ENCODE assay signal across 9 mouse cellular contexts in the genomic region with DNA sequence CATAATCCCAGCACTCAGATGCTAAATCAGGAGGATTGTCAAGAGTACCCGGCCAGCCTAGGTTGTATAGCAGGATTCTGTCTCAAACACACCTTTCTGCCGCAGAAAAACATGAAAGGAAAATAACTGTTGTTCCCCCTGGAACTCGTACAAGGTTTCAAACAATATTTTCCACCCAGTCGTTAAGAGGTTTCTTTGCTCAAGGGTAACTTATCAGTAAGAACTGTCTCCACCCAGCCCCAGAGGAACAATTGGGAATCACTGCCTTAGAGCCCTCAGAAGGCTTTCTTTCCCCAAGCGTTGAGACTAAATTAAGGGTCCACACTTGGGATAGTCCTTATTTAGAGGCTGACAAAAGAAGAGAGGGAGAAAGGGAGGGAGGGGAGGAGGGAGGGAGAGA. TPM values are rescaled to one million over a fixed set of nuclear protein-coding genes. Genes with fewer than 3 reads are reported as not detected.
DNase-seq lines count a peak whose midpoint lies in the region; ATAC-seq lines count a peak whose summit lies in the region.
"Had no signal": no experiment of that assay in that cellular context is flagged by ENCODE, and none has a peak within 500 bp of the region (broad histone marks: within the 10 kb centered on the region; RNA-seq: fewer than 3 reads in every experiment).

No protein-coding gene starts in this region.

- H3K27ac ChIP-seq in kidney, embryonic 15.5 days: peak overlapping the region; percentile 97
- peak overlapping the region; percentile 98 for H3K27ac ChIP-seq in embryonic facial prominence, embryonic 10.5 days (replicated peaks)
- H3K27ac ChIP-seq in neural tube, embryonic 14.5 days (ENCODE audit: low read depth, low read length): peak overlapping the region; percentile 85
- H3K27ac ChIP-seq: macrophage had no signal

- 38% methylated on average over 5 of the region's 5 CpGs for WGBS in kidney, embryonic 15.5 days
- WGBS in embryonic facial prominence, embryonic 10.5 days: 32% methylated on average over 5 of the region's 5 CpGs
- 19% methylated on average over 5 of the region's 5 CpGs for WGBS in neural tube, embryonic 14.5 days

- H3K36me3 ChIP-seq in kidney, embryonic 15.5 days: no peaks in the 10 kb centered on the region
- no peaks in the 10 kb centered on the region for H3K36me3 ChIP-seq in embryonic facial prominence, embryonic 10.5 days (replicated peaks)
- no peaks in the 10 kb centered on the region for H3K36me3 ChIP-seq in neural tube, embryonic 14.5 days (ENCODE audit: control insufficient read depth, insufficient read depth, low read length)

- no peak overlapping the region for H3K4me3 ChIP-seq in kidney, embryonic 15.5 days (replicated peaks)
- no peak overlapping the region for H3K4me3 ChIP-seq in embryonic facial prominence, embryonic 10.5 days
- H3K4me3 ChIP-seq in neural tube, embryonic 14.5 days (ENCODE audit: low read depth, low read length): no peak overlapping the region

- H3K4me1 ChIP-seq in kidney, embryonic 15.5 days: peaks cover 58% of the 10 kb centered on the region
- peaks cover 60% of the 10 kb centered on the region for H3K4me1 ChIP-seq in embryonic facial prominence, embryonic 10.5 days
- peaks cover 24% of the 10 kb centered on the region; the same call in 1 of the 2 replicates for H3K4me1 ChIP-seq in neural tube, embryonic 14.5 days (ENCODE audit: control insufficient read depth, insufficient read depth, low read length)

- H3K9ac ChIP-seq in kidney, embryonic 15.5 days: no peak overlapping the region
- H3K9ac ChIP-seq in neural tube, embryonic 14.5 days (replicated peaks; ENCODE audit: low read depth, low read length): no peak overlapping the region

- H3K4me2 ChIP-seq in kidney, embryonic 15.5 days: 0 out of 2 replicates have a peak overlapping the region, but pooled peaks have one; percentile 43
- H3K4me2 ChIP-seq in neural tube, embryonic 14.5 days (ENCODE audit: low read depth, low read length): no peak overlapping the region

- no peak for DNase-seq in kidney, adult 18-20 months
- DNase-seq in embryonic facial prominence, embryonic 10.5 days (ENCODE audit: low spot score): no peak
- DNase-seq in induced T-regulatory cell, adult 2 months (ENCODE audit: low read depth): peak; percentile 55
- DNase-seq in ovary, postnatal 36 days (ENCODE audit: low spot score): no peak
- no peak for DNase-seq in cerebellum, adult 8-10 months
- DNase-seq in urinary bladder, postnatal 4 days (ENCODE audit: low spot score in 2 of 2): no peak

- H3K27me3 ChIP-seq in kidney, embryonic 15.5 days: no peaks in the 10 kb centered on the region
- no peaks in the 10 kb centered on the region for H3K27me3 ChIP-seq in embryonic facial prominence, embryonic 10.5 days (replicated peaks; ENCODE audit: low read depth, poor library complexity, severe bottlenecking)
- no peaks in the 10 kb centered on the region for H3K27me3 ChIP-seq in neural tube, embryonic 14.5 days (ENCODE audit: control insufficient read depth, insufficient read depth, low read length)

- H3K9me3 ChIP-seq in kidney, embryonic 15.5 days (replicated peaks): no peaks in the 10 kb centered on the region
- H3K9me3 ChIP-seq in embryonic facial prominence, embryonic 10.5 days: no peaks in the 10 kb centered on the region
- no peaks in the 10 kb centered on the region for H3K9me3 ChIP-seq in neural tube, embryonic 14.5 days (ENCODE audit: control insufficient read depth, low read length)

- ATAC-seq in kidney, embryonic 15.5 days (replicated peaks; ENCODE audit: low FRiP score): no peak
- no peak for ATAC-seq in neural tube, embryonic 14.5 days (ENCODE audit: low read depth)

RNA-seq across cellular contexts. Expression of a gene that starts 34.4 kb away (rescaled TPM):
- polyA plus RNA-seq in kidney, embryonic 15.5 days (2015; fragmentation: Nextera tagmentation; extraction: Ambion mirVana): 43.1 and 44.2 TPM in 2 replicates
- polyA plus RNA-seq in embryonic facial prominence, embryonic 10.5 days (2016; fragmentation: Nextera tagmentation; extraction: Ambion mirVana): 48.0 and 50.9 TPM in 2 replicates
- 49.2 and 59.5 TPM in 2 replicates for polyA plus RNA-seq in neural tube, embryonic 14.5 days (2014; fragmentation: Nextera tagmentation; extraction: Ambion mirVana)

RNA-seq across cellular contexts. Expression of a gene that starts 56.2 kb away (rescaled TPM):
- polyA plus RNA-seq in kidney, embryonic 15.5 days (2015; fragmentation: Nextera tagmentation; extraction: Ambion mirVana): 1.4 and 2.0 TPM in 2 replicates
- polyA plus RNA-seq in embryonic facial prominence, embryonic 10.5 days (2016; fragmentation: Nextera tagmentation; extraction: Ambion mirVana): 0.15 TPM in 1 of 2 replicates, not detected in the other
- polyA plus RNA-seq in neural tube, embryonic 14.5 days (2014; fragmentation: Nextera tagmentation; extraction: Ambion mirVana): not detected in 2 replicates
- polyA plus RNA-seq: macrophage had no signal
